Mouse (Mus musculus) cerebellum, postnatal 4 days (tissue): ENCODE data around the gene Ccser1.

Experiments used
- DNase-seq, 2 experiments: peaks; one replicate each; pipeline ENCODE4 v3.0.0; 2022; ENCODE audit warnings: low spot score in 2 of 2, mixed read lengths in 1 of 2

Gene Ccser1

GRCm38 (mm10) chr6:61687002-61687401, 506.9 kb downstream of the Ccser1 start:
- peak in 1 of 2 experiments; percentile 4 for DNase-seq

- no peak for DNase-seq
These were observed 522.9 kb downstream of the Ccser1 start for GRCm38 (mm10) chr6:61703003-61703402.

- DNase-seq = no peak
These were observed 541.1 kb downstream of the Ccser1 start for GRCm38 (mm10) chr6:61721220-61721619.

GRCm38 (mm10) chr6:61729065-61729464, 548.9 kb downstream of the Ccser1 start:
- no peak for DNase-seq

GRCm38 (mm10) chr6:61730088-61730880, 550.2 kb downstream of the Ccser1 start:
- DNase-seq = no peak

- DNase-seq = no peak
These were observed 566.2 kb downstream of the Ccser1 start for GRCm38 (mm10) chr6:61746346-61746745.

- DNase-seq = no peak
These were observed 582.0 kb downstream of the Ccser1 start for GRCm38 (mm10) chr6:61762135-61762534.

- DNase-seq = no peak
These were observed 583.3 kb downstream of the Ccser1 start for GRCm38 (mm10) chr6:61763379-61763778.

GRCm38 (mm10) chr6:61765801-61766200, 585.7 kb downstream of the Ccser1 start:
- DNase-seq = no peak

- DNase-seq = no peak
These were observed 587.0 kb downstream of the Ccser1 start for GRCm38 (mm10) chr6:61767151-61767550.

GRCm38 (mm10) chr6:61786706-61787105, 606.6 kb downstream of the Ccser1 start:
- DNase-seq = no peak

- DNase-seq = no peak
These were observed 620.8 kb downstream of the Ccser1 start for GRCm38 (mm10) chr6:61800889-61801288.

- no peak for DNase-seq
These were observed 625.4 kb downstream of the Ccser1 start for GRCm38 (mm10) chr6:61805481-61805880.

- DNase-seq = no peak
These were observed 637.6 kb downstream of the Ccser1 start for GRCm38 (mm10) chr6:61817716-61818115.

- no peak for DNase-seq
These were observed 696.2 kb downstream of the Ccser1 start for GRCm38 (mm10) chr6:61876302-61876701.

GRCm38 (mm10) chr6:61898238-61898637, 718.1 kb downstream of the Ccser1 start:
- no peak for DNase-seq

GRCm38 (mm10) chr6:61902715-61903114, 722.6 kb downstream of the Ccser1 start:
- peak in 1 of 2 experiments; percentile 3 for DNase-seq

- DNase-seq = no peak
These were observed 732.8 kb downstream of the Ccser1 start for GRCm38 (mm10) chr6:61912896-61913295.

GRCm38 (mm10) chr6:61931622-61932021, 751.5 kb downstream of the Ccser1 start:
- DNase-seq = no peak

- no peak for DNase-seq
These were observed 756.5 kb downstream of the Ccser1 start for GRCm38 (mm10) chr6:61936656-61937055.

- no peak for DNase-seq
These were observed 759.1 kb downstream of the Ccser1 start for GRCm38 (mm10) chr6:61939236-61939635.

- DNase-seq = no peak
These were observed 773.6 kb downstream of the Ccser1 start for GRCm38 (mm10) chr6:61953703-61954102.

- DNase-seq = peak in 1 of 2 experiments; percentile 53
These were observed 796.8 kb downstream of the Ccser1 start for GRCm38 (mm10) chr6:61976878-61977277.

- no peak for DNase-seq
These were observed 798.3 kb downstream of the Ccser1 start for GRCm38 (mm10) chr6:61978379-61978778.
